Mouse (Mus musculus) ES-E14 (cell line): ENCODE results near the gene Lypd6b.

Source experiments
- CHD2 ChIP-seq: IDR thresholded peaks from 2 replicates; pipeline ENCODE4 v1.6.1; 2014; ENCODE audit warnings: mild to moderate bottlenecking, low read depth, low read length, inconsistent platforms
- MAFK ChIP-seq: IDR thresholded peaks from 2 replicates; pipeline ENCODE4 v1.6.1; 2014; ENCODE audit warnings: mild to moderate bottlenecking, low read depth, low read length, inconsistent platforms; ENCODE audit not compliant: insufficient read depth

- TF ChIP-seq MAFK (no peak), CHD2 (no peak)
Measured at GRCm38 (mm10) chr2:49937621-49938020, 150.1 kb downstream of the Lypd6b start.
